Mouse (Mus musculus) midbrain, embryonic 11.5 days (tissue): ENCODE data around the gene Ptprj. TPM values are rescaled to one million over a fixed set of nuclear protein-coding genes. Genes with fewer than 3 reads are reported as not detected.
A peak's percentile ranks its signal among the peaks of the same experiment; 100 is the strongest.

Source experiments
- ATAC-seq: fragments of 200-750 bp; cut with Nextera tagmentation; 2 replicates; pipeline ENCODE4 v1.8.0; 2017; ENCODE audit warnings: moderate TSS enrichment, moderate library complexity; ENCODE audit not compliant: low FRiP score
- DNase-seq: peaks from one replicate; pipeline ENCODE4 v3.0.0; 2015; ENCODE audit warnings: low spot score; ENCODE audit errors: missing footprints
- H3K27ac ChIP-seq: fragments of 300-500 bp; sonication (generic); 2 replicates; pipeline ENCODE4 v1.5.1; 2014; ENCODE audit warnings: low read depth, low read length
- H3K27me3 ChIP-seq: fragments of 300-500 bp; sonication (generic); 2 replicates; pipeline ENCODE4 v1.6.1; 2014; ENCODE audit warnings: mild to moderate bottlenecking, low read length, moderate library complexity, mixed read lengths; ENCODE audit not compliant: control insufficient read depth, insufficient read depth
- H3K36me3 ChIP-seq: fragments of 300-500 bp; sonication (generic); 2 replicates; pipeline ENCODE4 v1.6.1; 2014; ENCODE audit warnings: mild to moderate bottlenecking, low read length, moderate library complexity, mixed read lengths; ENCODE audit not compliant: control insufficient read depth, insufficient read depth
- H3K4me1 ChIP-seq: fragments of 300-500 bp; sonication (generic); 2 replicates; pipeline ENCODE4 v1.6.1; 2014; ENCODE audit warnings: low read length; ENCODE audit not compliant: control insufficient read depth, insufficient read depth
- H3K4me2 ChIP-seq: fragments of 300-500 bp; sonication (generic); 2 replicates; pipeline ENCODE4 v1.6.1; 2014; ENCODE audit warnings: mild to moderate bottlenecking, moderate library complexity
- H3K4me3 ChIP-seq: fragments of 300-500 bp; sonication (generic); 2 replicates; pipeline ENCODE4 v1.5.1; 2014; ENCODE audit warnings: low read depth, low read length
- H3K9ac ChIP-seq: fragments of 300-500 bp; sonication (generic); 2 replicates; pipeline ENCODE4 v1.6.1; 2014; ENCODE audit warnings: low read length
- H3K9me3 ChIP-seq: fragments of 300-500 bp; sonication (generic); 2 replicates; pipeline ENCODE4 v1.6.1; 2016; ENCODE audit warnings: low read length; ENCODE audit not compliant: control insufficient read depth
- WGBS: fragments of 180-500 bp; shearing (Covaris S2); extraction: QIAGEN DNeasy Blood & Tissue Kit; methylation state at CpG from one replicate; pipeline ENCODE4 v1.1.7; 2014; 5-methylcytosine and 5-hydroxymethylcytosine counted together
- polyA plus RNA-seq: library from polyadenylated mRNA; unstranded; fragments of >200 nt; fragmentation: Nextera tagmentation; extraction: Ambion mirVana; gene quantifications from 2 replicates; pipeline ENCODE4 v1.2.1, GENCODE M21; 2014

Ptprj gene
- polyA plus RNA-seq, 1 experiment from 2014 or later: 2.9 TPM

GRCm38 (mm10) chr2:90478531-90478930 is 101.9 kb downstream of the Ptprj start:
- Histone ChIP-seq H3K27me3 (no peaks in the 10 kb centered on the region), H3K9me3 (no peaks in the 10 kb centered on the region), H3K36me3 (no peaks in the 10 kb centered on the region), H3K4me3 (no peak overlapping the region), H3K4me1 (peaks cover 4% of the 10 kb centered on the region; the same call in 1 of the 2 replicates), H3K27ac (no peak overlapping the region), H3K9ac (no peak overlapping the region), H3K4me2 (no peak overlapping the region)
- no peak for DNase-seq
- 89% methylated on average over 7 of the region's 7 CpGs for WGBS
- no peak for ATAC-seq

GRCm38 (mm10) chr2:90477617-90478016 is 102.8 kb downstream of the Ptprj start:
- H3K27ac ChIP-seq: no peak overlapping the region
- peaks cover 4% of the 10 kb centered on the region; the same call in 1 of the 2 replicates for H3K4me1 ChIP-seq
- no peak for DNase-seq
- no peak overlapping the region for H3K4me2 ChIP-seq
- no peak overlapping the region for H3K9ac ChIP-seq
- no peak for ATAC-seq
- H3K36me3 ChIP-seq: no peaks in the 10 kb centered on the region
- no peaks in the 10 kb centered on the region for H3K27me3 ChIP-seq
- WGBS: 31% methylated on average over 8 of the region's 8 CpGs
- no peaks in the 10 kb centered on the region for H3K9me3 ChIP-seq
- no peak overlapping the region for H3K4me3 ChIP-seq

- Histone ChIP-seq H3K4me1 (peaks cover 4% of the 10 kb centered on the region; the same call in 1 of the 2 replicates), H3K27me3 (no peaks in the 10 kb centered on the region), H3K4me3 (no peak overlapping the region), H3K27ac (no peak overlapping the region), H3K9me3 (no peaks in the 10 kb centered on the region), H3K36me3 (no peaks in the 10 kb centered on the region), H3K4me2 (no peak overlapping the region), H3K9ac (no peak overlapping the region)
- no peak for DNase-seq
- WGBS: 89% methylated on average over 4 of the region's 5 CpGs
- no peak for ATAC-seq
These were observed 103.7 kb downstream of the Ptprj start for GRCm38 (mm10) chr2:90476792-90477191.

GRCm38 (mm10) chr2:90476319-90476718 is 104.1 kb downstream of the Ptprj start:
- H3K4me1 ChIP-seq: peaks cover 4% of the 10 kb centered on the region; the same call in 1 of the 2 replicates
- no peak overlapping the region for H3K27ac ChIP-seq
- ATAC-seq: no peak
- no peak overlapping the region for H3K4me2 ChIP-seq
- H3K9ac ChIP-seq: no peak overlapping the region
- no peak overlapping the region for H3K4me3 ChIP-seq
- 90% methylated on average over 11 of the region's 11 CpGs for WGBS
- H3K27me3 ChIP-seq: no peaks in the 10 kb centered on the region
- no peaks in the 10 kb centered on the region for H3K36me3 ChIP-seq
- no peaks in the 10 kb centered on the region for H3K9me3 ChIP-seq
- DNase-seq: no peak

- peak; percentile 98 for DNase-seq
- Histone ChIP-seq H3K36me3 (no peaks in the 10 kb centered on the region), H3K27ac (peak overlapping the region; percentile 37; the same call in 1 of the 2 replicates), H3K9ac (no peak overlapping the region), H3K4me3 (no peak overlapping the region), H3K4me1 (peaks cover 4% of the 10 kb centered on the region; the same call in 1 of the 2 replicates), H3K27me3 (no peaks in the 10 kb centered on the region), H3K9me3 (no peaks in the 10 kb centered on the region), H3K4me2 (peak overlapping the region; percentile 35)
- peak; percentile 97 for ATAC-seq
- 4% methylated on average over 11 of the region's 11 CpGs for WGBS
These were observed 105.6 kb downstream of the Ptprj start for GRCm38 (mm10) chr2:90474593-90475405.

GRCm38 (mm10) chr2:90472701-90473100 is 107.7 kb downstream of the Ptprj start:
- H3K27ac ChIP-seq: no peak overlapping the region
- DNase-seq (no peak), ATAC-seq (no peak)
- H3K4me2 ChIP-seq: no peak overlapping the region
- H3K27me3 ChIP-seq: no peaks in the 10 kb centered on the region
- H3K9ac ChIP-seq: no peak overlapping the region
- no peaks in the 10 kb centered on the region for H3K9me3 ChIP-seq
- H3K4me1 ChIP-seq: peaks cover 4% of the 10 kb centered on the region; the same call in 1 of the 2 replicates
- H3K4me3 ChIP-seq: no peak overlapping the region
- WGBS: 85% methylated on average over 4 of the region's 4 CpGs
- no peaks in the 10 kb centered on the region for H3K36me3 ChIP-seq

- Histone ChIP-seq H3K27me3 (no peaks in the 10 kb centered on the region), H3K4me2 (no peak overlapping the region), H3K9me3 (no peaks in the 10 kb centered on the region), H3K4me1 (peaks cover 2% of the 10 kb centered on the region; the same call in 1 of the 2 replicates), H3K36me3 (no peaks in the 10 kb centered on the region), H3K4me3 (no peak overlapping the region), H3K9ac (peak overlapping the region; percentile 10; the same call in 1 of the 2 replicates), H3K27ac (no peak overlapping the region)
- 58% methylated on average over 6 of the region's 6 CpGs for WGBS
- ATAC-seq (no peak), DNase-seq (no peak)
These were observed 110.3 kb downstream of the Ptprj start for GRCm38 (mm10) chr2:90470122-90470521.

- H3K27me3 ChIP-seq: no peaks in the 10 kb centered on the region
- 87% methylated on average over 7 of the region's 7 CpGs for WGBS
- no peaks in the 10 kb centered on the region for H3K4me1 ChIP-seq
- H3K9me3 ChIP-seq: no peaks in the 10 kb centered on the region
- no peak for DNase-seq
- H3K27ac ChIP-seq: no peak overlapping the region
- no peaks in the 10 kb centered on the region for H3K36me3 ChIP-seq
- no peak for ATAC-seq
- no peak overlapping the region for H3K4me3 ChIP-seq
- no peak overlapping the region for H3K9ac ChIP-seq
- H3K4me2 ChIP-seq: no peak overlapping the region
These were observed 114.0 kb downstream of the Ptprj start for GRCm38 (mm10) chr2:90466480-90466879.

- ATAC-seq: no peak
- Histone ChIP-seq H3K4me3 (no peak overlapping the region), H3K36me3 (no peaks in the 10 kb centered on the region), H3K9me3 (no peaks in the 10 kb centered on the region), H3K4me2 (no peak overlapping the region), H3K4me1 (no peaks in the 10 kb centered on the region), H3K9ac (no peak overlapping the region), H3K27me3 (no peaks in the 10 kb centered on the region), H3K27ac (no peak overlapping the region)
- no peak for DNase-seq
- whole genome bisulfite sequencing: 96% methylated on average over 5 of the region's 5 CpGs
These were observed 116.7 kb downstream of the Ptprj start for GRCm38 (mm10) chr2:90463735-90464134.
